Mouse (Mus musculus) hindbrain, embryonic 13.5 days (tissue): ENCODE results near the gene Cryba1. TPM values are rescaled to one million over a fixed set of nuclear protein-coding genes. Genes with fewer than 3 reads are reported as not detected.
A peak's percentile ranks its signal among the peaks of the same experiment; 100 is the strongest.

Source experiments
- ATAC-seq: fragments of 200-750 bp; cut with Nextera tagmentation; 2 replicates; pipeline ENCODE4 v1.8.0; 2017; ENCODE audit warnings: moderate TSS enrichment; ENCODE audit not compliant: low FRiP score
- H3K27ac ChIP-seq: fragments of 300-500 bp; sonication (generic); 2 replicates; pipeline ENCODE4 v1.5.1; 2015; ENCODE audit warnings: inconsistent platforms, mild to moderate bottlenecking, moderate library complexity
- H3K27me3 ChIP-seq: fragments of 300-500 bp; sonication (generic); 2 replicates; pipeline ENCODE4 v1.6.1; 2015; ENCODE audit warnings: mild to moderate bottlenecking, inconsistent platforms
- H3K36me3 ChIP-seq: fragments of 300-500 bp; sonication (generic); 2 replicates; pipeline ENCODE4 v1.6.1; 2015; ENCODE audit warnings: mild to moderate bottlenecking, inconsistent platforms
- H3K4me1 ChIP-seq: fragments of 300-500 bp; sonication (generic); replicated peaks from 2 replicates; pipeline ENCODE4 v1.6.1; 2015; ENCODE audit warnings: inconsistent platforms
- H3K4me2 ChIP-seq: fragments of 300-500 bp; sonication (generic); 2 replicates; pipeline ENCODE4 v1.6.1; 2015; ENCODE audit warnings: inconsistent platforms, mild to moderate bottlenecking, moderate library complexity
- H3K4me3 ChIP-seq: fragments of 300-500 bp; sonication (generic); 2 replicates; pipeline ENCODE4 v1.5.1; 2015; ENCODE audit warnings: mild to moderate bottlenecking, inconsistent platforms
- H3K9ac ChIP-seq: fragments of 300-500 bp; sonication (generic); 2 replicates; pipeline ENCODE4 v1.6.1; 2015; ENCODE audit warnings: mild to moderate bottlenecking, inconsistent platforms
- H3K9me3 ChIP-seq: fragments of 300-500 bp; sonication (generic); 2 replicates; pipeline ENCODE4 v1.6.1; 2016; ENCODE audit warnings: inconsistent platforms
- WGBS: fragments of 180-500 bp; shearing (Covaris S2); methylation state at CpG from one replicate; pipeline ENCODE4 v1.1.7; 2015; 5-methylcytosine and 5-hydroxymethylcytosine counted together
- polyA plus RNA-seq: library from polyadenylated mRNA; unstranded; fragments of >200 nt; fragmentation: Nextera tagmentation; extraction: Ambion mirVana; gene quantifications from 2 replicates; pipeline ENCODE4 v1.2.1, GENCODE M21; 2015

The Cryba1 gene
- polyA plus RNA-seq = 1.2 and 1.6 TPM in 2 replicates

GRCm38 (mm10) chr11:77725183-77725582 is at the start of gene Cryba1:
TSS of gene Cryba1 (minus strand) at chr11:77725283.
- Histone ChIP-seq H3K4me3 (no peak within 1 kb of the TSS), H3K4me2 (no peak within 1 kb of the TSS), H3K4me1 (peaks cover 8% of the 10 kb centered on the region; the same call in 1 of the 2 replicates), H3K9me3 (no peaks in the 10 kb centered on the region), H3K27ac (no peak within 1 kb of the TSS; the same call in 1 of the 2 replicates), H3K36me3 (no peaks in the 10 kb centered on the region), H3K9ac (no peak within 1 kb of the TSS), H3K27me3 (no peaks in the 10 kb centered on the region)
- ATAC-seq = no peak
- whole genome bisulfite sequencing = 43% methylated on average over 7 of the region's 7 CpGs

- Histone ChIP-seq H3K9me3 (no peaks in the 10 kb centered on the region), H3K27ac (no peak overlapping the region), H3K4me2 (no peak overlapping the region), H3K9ac (no peak overlapping the region), H3K36me3 (peaks cover under 1% of the 10 kb centered on the region), H3K4me3 (no peak overlapping the region), H3K4me1 (peaks cover 19% of the 10 kb centered on the region), H3K27me3 (no peaks in the 10 kb centered on the region)
- ATAC-seq = no peak
- 65% methylated on average over 8 of the region's 8 CpGs for WGBS
These were observed 47.0 kb upstream of the Cryba1 start for GRCm38 (mm10) chr11:77771879-77772713.

GRCm38 (mm10) chr11:77770346-77770745 is 45.3 kb upstream of the Cryba1 start:
- Histone ChIP-seq H3K4me2 (no peak overlapping the region), H3K4me3 (no peak overlapping the region), H3K4me1 (peaks cover 27% of the 10 kb centered on the region), H3K27ac (no peak overlapping the region), H3K9ac (no peak overlapping the region), H3K27me3 (no peaks in the 10 kb centered on the region), H3K36me3 (no peaks in the 10 kb centered on the region; the same call in 1 of the 2 replicates), H3K9me3 (no peaks in the 10 kb centered on the region)
- ATAC-seq = no peak
- 84% methylated on average over 8 of the region's 8 CpGs for WGBS

DNA sequence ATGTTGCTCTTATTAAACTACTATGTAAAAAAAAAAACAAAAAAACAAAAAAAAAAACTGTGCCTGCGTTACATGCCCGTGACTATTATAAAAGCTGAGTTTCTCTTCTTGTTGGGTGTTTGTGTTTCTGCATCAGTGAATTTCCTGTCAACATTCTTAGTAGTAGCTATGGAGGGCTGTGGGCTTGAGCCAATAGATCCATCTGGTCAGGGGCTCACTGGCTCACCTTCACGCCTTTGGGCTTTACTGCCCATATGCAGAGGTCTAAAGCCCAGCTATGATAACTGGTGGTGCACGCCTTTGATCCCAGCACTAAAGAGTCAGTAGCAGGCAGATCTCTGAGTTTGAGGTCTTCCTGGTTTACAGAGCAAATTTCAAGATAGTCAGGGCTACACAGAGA is 44.4 kb upstream of the Cryba1 start:
- no peaks in the 10 kb centered on the region for H3K27me3 ChIP-seq
- H3K27ac ChIP-seq = no peak overlapping the region
- no peak overlapping the region for H3K4me3 ChIP-seq
- no peak for ATAC-seq
- no peak overlapping the region for H3K4me2 ChIP-seq
- 86% methylated on average over 4 of the region's 4 CpGs for WGBS
- H3K4me1 ChIP-seq = peaks cover 35% of the 10 kb centered on the region
- H3K9me3 ChIP-seq = no peaks in the 10 kb centered on the region
- no peak overlapping the region for H3K9ac ChIP-seq
- H3K36me3 ChIP-seq = no peaks in the 10 kb centered on the region; the same call in 1 of the 2 replicates

- under 1% methylated on average over 35 of the region's 35 CpGs for WGBS
- Histone ChIP-seq H3K4me3 (peak overlapping the region; percentile 40), H3K4me2 (peak overlapping the region; percentile 98), H3K4me1 (peaks cover 38% of the 10 kb centered on the region), H3K9me3 (no peaks in the 10 kb centered on the region), H3K27ac (peak overlapping the region; percentile 70), H3K36me3 (no peaks in the 10 kb centered on the region), H3K9ac (peak overlapping the region; percentile 75), H3K27me3 (0 out of 2 replicates have a peak, but pooled peaks cover 4% of the 10 kb centered on the region)
- no peak for ATAC-seq
These were observed 41.4 kb upstream of the Cryba1 start for GRCm38 (mm10) chr11:77766351-77767001.

GRCm38 (mm10) chr11:77765459-77765777 is 40.3 kb upstream of the Cryba1 start:
- WGBS = 50% methylated on average over 4 of the region's 4 CpGs
- H3K4me2 ChIP-seq = peak overlapping the region; percentile 98
- no peaks in the 10 kb centered on the region for H3K9me3 ChIP-seq
- ATAC-seq = no peak
- H3K36me3 ChIP-seq = no peaks in the 10 kb centered on the region
- peak overlapping the region; percentile 49; the same call in 1 of the 2 replicates for H3K9ac ChIP-seq
- 0 out of 2 replicates have a peak, but pooled peaks cover 4% of the 10 kb centered on the region for H3K27me3 ChIP-seq
- peaks cover 38% of the 10 kb centered on the region for H3K4me1 ChIP-seq
- H3K4me3 ChIP-seq = peak overlapping the region; percentile 96; the same call in 1 of the 2 replicates
- H3K27ac ChIP-seq = no peak overlapping the region

DNA sequence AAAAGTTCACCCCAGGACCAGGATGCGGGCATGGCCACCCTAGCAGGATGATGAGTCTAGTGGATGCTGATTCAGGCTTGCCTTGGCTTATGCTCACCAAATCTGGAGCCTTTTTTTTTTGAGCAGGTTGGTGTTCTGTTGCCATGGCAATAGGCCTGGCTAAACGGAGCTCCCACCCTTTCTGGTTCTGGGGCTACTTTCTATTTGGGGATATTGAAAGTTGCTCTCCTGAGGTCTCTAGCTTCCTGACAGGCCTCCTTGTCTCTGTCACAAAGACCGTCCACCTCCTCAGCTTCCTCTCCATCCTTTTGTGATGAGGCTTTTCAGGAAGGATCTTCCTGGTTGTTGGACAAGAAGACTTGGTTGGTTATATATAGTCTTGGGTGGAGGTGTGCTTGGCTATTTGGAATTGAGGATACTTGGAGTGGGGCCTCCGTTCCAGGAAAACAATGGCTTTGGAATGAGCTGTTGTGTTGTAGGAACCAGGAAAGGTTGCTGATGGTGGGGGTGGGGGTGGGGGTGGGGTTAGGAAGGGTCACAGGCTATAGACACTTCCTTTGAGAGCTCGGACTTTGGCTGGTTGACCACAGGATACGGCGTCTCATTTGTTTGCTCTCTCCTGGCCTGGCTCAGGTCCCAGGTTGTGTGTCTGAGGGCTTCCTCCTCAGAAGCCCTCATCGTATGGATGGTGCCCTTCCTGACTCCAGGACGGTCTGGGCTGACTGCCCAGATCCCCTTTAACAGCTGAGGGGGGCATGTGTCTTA is 39.8 kb upstream of the Cryba1 start:
- Histone ChIP-seq H3K4me1 (peaks cover 38% of the 10 kb centered on the region), H3K4me2 (peak overlapping the region; percentile 98), H3K27me3 (0 out of 2 replicates have a peak, but pooled peaks cover 4% of the 10 kb centered on the region), H3K27ac (peak overlapping the region; percentile 97; the same call in 1 of the 2 replicates), H3K9ac (peak overlapping the region; percentile 99), H3K9me3 (no peaks in the 10 kb centered on the region), H3K4me3 (peak overlapping the region; percentile 96), H3K36me3 (no peaks in the 10 kb centered on the region)
- ATAC-seq = no peak
- 41% methylated on average over 9 of the region's 9 CpGs for WGBS

DNA sequence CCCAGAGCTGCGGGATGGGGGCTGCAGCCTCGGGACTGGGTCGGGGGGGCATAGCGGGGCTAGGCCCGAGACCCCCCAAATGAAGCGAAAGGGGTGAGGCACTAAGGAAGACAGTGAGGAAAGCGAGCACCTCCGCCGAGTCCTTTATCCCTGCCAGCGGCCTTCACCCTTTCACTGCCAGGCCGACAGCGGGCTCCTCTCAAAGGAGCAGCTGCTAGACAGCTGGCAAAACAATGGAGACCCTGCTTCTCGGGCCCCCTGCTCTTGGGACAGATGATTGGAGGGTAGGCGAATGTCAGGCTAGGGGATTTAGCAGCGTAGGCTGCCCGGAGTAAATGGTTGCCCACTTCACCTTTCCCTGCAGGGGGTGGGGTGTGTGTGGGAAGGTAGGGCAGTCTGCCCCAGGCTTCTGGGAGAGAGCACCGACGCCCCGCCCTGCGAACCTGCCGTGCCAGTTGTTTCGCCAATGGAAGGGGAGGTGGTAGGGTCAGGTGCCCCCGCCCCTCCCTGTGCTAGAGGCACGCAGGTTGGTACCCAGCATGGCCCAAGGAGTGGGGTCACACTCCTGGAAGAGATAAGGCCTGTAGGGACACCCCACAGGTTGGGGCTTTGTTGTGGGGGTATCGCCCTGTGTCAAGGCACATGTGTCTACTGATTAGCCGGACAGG is 38.7 kb upstream of the Cryba1 start:
- 3% methylated on average over 26 of the region's 26 CpGs for WGBS
- H3K36me3 ChIP-seq = no peaks in the 10 kb centered on the region

DNA sequence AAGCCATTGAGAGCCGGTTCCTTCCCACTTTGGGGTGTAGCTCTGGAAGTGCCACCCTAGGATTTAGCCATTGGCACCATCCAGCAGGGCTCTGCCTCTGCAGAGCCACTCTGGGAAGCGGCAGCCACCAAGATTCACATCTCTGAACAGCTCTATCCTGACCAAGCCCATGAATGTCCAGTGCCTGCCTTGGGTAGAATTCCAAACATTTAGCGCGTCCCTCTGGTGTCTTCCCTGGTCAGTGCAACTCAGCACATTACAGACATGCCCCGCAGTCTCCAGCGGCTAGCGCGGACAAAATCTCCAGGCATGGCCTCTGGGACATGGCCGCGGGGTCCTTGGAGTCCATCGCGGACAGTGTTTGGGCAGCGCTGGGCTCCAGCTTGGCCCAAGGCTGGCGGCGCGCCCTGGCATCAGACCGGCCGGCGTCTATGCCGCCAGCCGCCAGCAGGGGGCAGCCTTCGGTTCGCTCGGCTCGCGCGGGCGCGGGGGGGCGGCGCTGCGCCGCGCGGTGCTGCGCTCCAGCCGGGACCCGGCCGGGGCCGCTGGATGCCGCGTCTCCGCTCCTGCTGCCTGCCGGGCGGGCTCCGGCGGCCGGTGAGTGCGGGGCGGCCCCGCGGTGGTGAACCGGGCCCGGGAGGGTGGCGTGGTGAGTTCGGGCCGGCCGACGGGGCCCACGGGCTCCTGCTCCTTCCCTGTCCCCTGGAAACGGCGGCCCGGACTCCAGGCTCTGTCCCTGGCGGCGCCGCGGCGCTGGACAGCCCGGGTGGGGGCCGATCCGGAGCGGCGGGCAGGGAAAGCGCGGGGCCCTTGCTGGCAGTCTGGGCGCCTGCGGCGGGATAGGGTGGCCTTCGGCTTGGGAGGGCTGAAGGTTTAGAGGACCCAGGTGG is 37.9 kb upstream of the Cryba1 start, which contains the start of gene Myo18a:
Gene Myo18a, plus strand, starts transcription at position 464 of the 890 bp plus-strand sequence.
- Histone ChIP-seq H3K27ac (peak within 1 kb of the TSS; percentile 97), H3K27me3 (0 out of 2 replicates have a peak, but pooled peaks cover 4% of the 10 kb centered on the region), H3K9ac (peak within 1 kb of the TSS; percentile 99), H3K4me1 (peaks cover 44% of the 10 kb centered on the region), H3K4me2 (peak within 1 kb of the TSS; percentile 98), H3K9me3 (no peaks in the 10 kb centered on the region), H3K4me3 (peak within 1 kb of the TSS; percentile 96), H3K36me3 (no peaks in the 10 kb centered on the region)
- peak; percentile 88 for ATAC-seq
- 2% methylated on average over 70 of the region's 79 CpGs for WGBS

More for the DNA sequence above, 38.7 kb upstream of the Cryba1 start:
- peak; percentile 70 for ATAC-seq
- Histone ChIP-seq H3K27me3 (0 out of 2 replicates have a peak, but pooled peaks cover 4% of the 10 kb centered on the region), H3K4me1 (peaks cover 38% of the 10 kb centered on the region), H3K9ac (peak overlapping the region; percentile 99), H3K4me3 (peak overlapping the region; percentile 96), H3K9me3 (no peaks in the 10 kb centered on the region), H3K27ac (peak overlapping the region; percentile 97), H3K4me2 (peak overlapping the region; percentile 98)

- H3K4me3 ChIP-seq = no peak overlapping the region
- WGBS = 93% methylated on average over 4 of the region's 4 CpGs
- no peak overlapping the region for H3K27ac ChIP-seq
- H3K4me2 ChIP-seq = no peak overlapping the region
- H3K27me3 ChIP-seq = 0 out of 2 replicates have a peak, but pooled peaks cover 4% of the 10 kb centered on the region
- H3K9ac ChIP-seq = no peak overlapping the region
- H3K36me3 ChIP-seq = no peaks in the 10 kb centered on the region
- peaks cover 22% of the 10 kb centered on the region for H3K4me1 ChIP-seq
- no peak for ATAC-seq
- H3K9me3 ChIP-seq = no peaks in the 10 kb centered on the region
These were observed 34.9 kb upstream of the Cryba1 start for GRCm38 (mm10) chr11:77760031-77760430.

DNA sequence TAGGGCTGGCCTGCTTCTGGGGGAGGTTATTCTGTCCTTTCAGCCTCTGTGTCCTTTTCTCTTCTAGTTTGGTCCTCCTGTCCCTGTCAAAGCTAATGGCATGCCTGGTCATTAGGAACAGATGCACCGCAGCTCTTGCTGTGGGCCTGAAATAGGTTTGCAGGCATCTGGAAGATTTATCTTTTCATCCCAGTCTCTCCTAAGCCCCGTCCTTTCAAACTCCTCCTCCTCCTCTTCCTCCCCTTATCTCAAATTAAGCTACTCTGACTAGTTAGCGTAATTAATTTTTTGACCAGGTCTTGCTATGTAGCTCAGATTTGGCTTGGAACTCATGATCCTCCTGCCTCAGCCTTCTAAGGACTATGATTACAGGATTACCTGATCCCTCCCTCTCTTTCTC is 28.4 kb upstream of the Cryba1 start:
- WGBS = 80% methylated on average over 3 of the region's 3 CpGs
- Histone ChIP-seq H3K4me1 (0 out of 2 replicates have a peak, but pooled peaks cover 3% of the 10 kb centered on the region), H3K27me3 (no peaks in the 10 kb centered on the region), H3K9me3 (no peaks in the 10 kb centered on the region), H3K9ac (no peak overlapping the region), H3K36me3 (no peaks in the 10 kb centered on the region), H3K4me3 (no peak overlapping the region), H3K4me2 (no peak overlapping the region), H3K27ac (no peak overlapping the region)
- no peak for ATAC-seq
